Mouse (Mus musculus) heart, embryonic 13.5 days (tissue): ENCODE measurements around the gene Mia. TPM values are rescaled to one million over a fixed set of nuclear protein-coding genes. Genes with fewer than 3 reads are reported as not detected.

Experiments used
- ATAC-seq: fragments of 200-750 bp; cut with Nextera tagmentation; 2 replicates; pipeline ENCODE4 v1.8.0; 2017; ENCODE audit warnings: moderate TSS enrichment; ENCODE audit not compliant: insufficient number of reproducible peaks, low FRiP score, low TSS enrichment; ENCODE audit errors: extremely low read depth
- H3K27ac ChIP-seq: fragments of 300-500 bp; sonication (generic); replicated peaks from 2 replicates; pipeline ENCODE4 v1.5.1; 2015; ENCODE audit warnings: moderate library complexity, mild to moderate bottlenecking, inconsistent platforms
- H3K27me3 ChIP-seq: fragments of 300-500 bp; sonication (generic); replicated peaks from 2 replicates; pipeline ENCODE4 v1.6.1; 2015; ENCODE audit warnings: mild to moderate bottlenecking, inconsistent platforms
- H3K36me3 ChIP-seq: fragments of 300-500 bp; sonication (generic); 2 replicates; pipeline ENCODE4 v1.6.1; 2015; ENCODE audit warnings: mild to moderate bottlenecking, inconsistent platforms
- H3K4me1 ChIP-seq: fragments of 300-500 bp; sonication (generic); 2 replicates; pipeline ENCODE4 v1.6.1; 2015; ENCODE audit warnings: inconsistent platforms
- H3K4me2 ChIP-seq: fragments of 300-500 bp; sonication (generic); 2 replicates; pipeline ENCODE4 v1.6.1; 2015; ENCODE audit warnings: inconsistent platforms, mild to moderate bottlenecking, moderate library complexity
- H3K4me3 ChIP-seq: fragments of 300-500 bp; sonication (generic); 2 replicates; pipeline ENCODE4 v1.5.1; 2015; ENCODE audit warnings: moderate library complexity, mild to moderate bottlenecking, inconsistent platforms
- H3K9ac ChIP-seq: fragments of 300-500 bp; sonication (generic); 2 replicates; pipeline ENCODE4 v1.6.1; 2015; ENCODE audit warnings: inconsistent platforms, mild to moderate bottlenecking, moderate library complexity
- H3K9me3 ChIP-seq: fragments of 300-500 bp; sonication (generic); 2 replicates; pipeline ENCODE4 v1.6.1; 2016; ENCODE audit warnings: inconsistent platforms
- WGBS: fragments of 180-500 bp; shearing (Covaris S2); methylation state at CpG from one replicate; pipeline ENCODE4 v1.1.7; 2015; ENCODE audit warnings: mixed read lengths; 5-methylcytosine and 5-hydroxymethylcytosine counted together
- polyA plus RNA-seq: library from polyadenylated mRNA; unstranded; fragments of >200 nt; fragmentation: Nextera tagmentation; extraction: Ambion mirVana; gene quantifications from 2 replicates; pipeline ENCODE4 v1.2.1, GENCODE M21; 2015

Gene Mia
- polyA plus RNA-seq, 1 experiment from 2014 or later: 4.8 TPM

DNA sequence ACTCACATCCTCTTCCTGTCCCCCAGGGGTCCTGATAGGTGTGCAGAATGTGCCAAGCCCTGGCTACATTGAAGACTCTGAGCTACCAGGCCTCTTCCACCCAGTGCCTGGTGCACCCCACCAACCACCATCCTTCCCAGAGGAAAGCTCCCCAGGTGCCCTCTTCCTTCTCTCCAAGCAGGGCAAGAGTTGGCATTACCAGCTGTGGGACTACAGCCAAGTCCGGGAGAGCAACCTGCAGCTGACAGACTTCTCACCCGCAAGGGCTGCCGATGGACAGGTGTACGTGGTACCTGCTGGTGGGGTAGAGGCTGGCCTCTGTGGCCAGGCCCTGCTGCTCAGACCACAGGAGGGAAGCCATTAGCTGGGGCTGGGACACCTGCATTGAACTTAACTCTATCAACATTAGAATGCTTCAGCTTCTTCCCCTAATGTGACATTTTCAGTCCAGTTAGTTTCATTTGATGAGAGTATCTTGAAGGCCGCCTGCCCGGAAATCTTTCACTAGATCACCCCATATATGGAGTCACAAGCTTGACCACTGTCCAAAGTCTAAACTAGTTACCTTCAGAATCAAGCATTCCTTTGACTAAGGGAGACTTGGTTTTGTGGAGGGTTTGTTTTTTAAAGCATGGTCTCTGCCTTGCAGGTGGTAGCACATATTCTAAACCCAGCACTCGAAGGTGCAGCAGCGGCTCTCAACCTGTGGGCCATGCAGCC lies 22.9 kb upstream of the Mia start:
- ATAC-seq: no peak
- Histone ChIP-seq H3K4me2 (no peak overlapping the region), H3K9me3 (no peaks in the 10 kb centered on the region), H3K36me3 (peaks cover 73% of the 10 kb centered on the region), H3K27me3 (no peaks in the 10 kb centered on the region), H3K4me1 (no peaks in the 10 kb centered on the region), H3K9ac (no peak overlapping the region), H3K27ac (no peak overlapping the region), H3K4me3 (no peak overlapping the region)
- 92% methylated on average over 8 of the region's 8 CpGs for WGBS

DNA sequence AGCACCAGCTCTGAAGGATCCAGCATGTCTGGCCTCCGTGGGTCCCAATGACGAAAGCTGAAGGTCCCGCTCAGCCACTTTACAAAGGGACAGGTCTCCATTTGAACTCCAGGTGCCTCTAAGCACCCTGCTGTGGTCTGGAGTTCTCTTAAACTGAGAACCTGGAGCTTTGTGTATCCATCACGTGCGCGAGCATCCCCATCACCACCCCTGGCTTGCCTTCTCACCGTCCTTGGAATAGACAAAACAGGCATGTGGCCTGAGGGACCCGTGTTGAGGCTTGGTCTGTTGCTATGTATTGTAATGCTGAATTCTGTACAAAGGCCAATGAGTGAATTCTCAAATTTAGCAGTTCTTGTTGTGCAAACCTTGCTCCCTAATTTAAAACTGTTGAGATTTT lies 17.8 kb upstream of the Mia start:
- peaks cover 53% of the 10 kb centered on the region for H3K36me3 ChIP-seq
- ATAC-seq: no peak
- no peaks in the 10 kb centered on the region for H3K9me3 ChIP-seq
- H3K4me3 ChIP-seq: no peak overlapping the region
- no peak overlapping the region for H3K4me2 ChIP-seq
- H3K27ac ChIP-seq: no peak overlapping the region
- H3K9ac ChIP-seq: no peak overlapping the region
- H3K27me3 ChIP-seq: no peaks in the 10 kb centered on the region
- peaks cover 13% of the 10 kb centered on the region for H3K4me1 ChIP-seq
- WGBS: 90% methylated on average over 8 of the region's 8 CpGs

- Histone ChIP-seq H3K4me2 (no peak overlapping the region), H3K9ac (no peak overlapping the region), H3K36me3 (peaks cover 53% of the 10 kb centered on the region), H3K27ac (no peak overlapping the region), H3K9me3 (no peaks in the 10 kb centered on the region), H3K27me3 (no peaks in the 10 kb centered on the region), H3K4me1 (peaks cover 18% of the 10 kb centered on the region), H3K4me3 (no peak overlapping the region)
- ATAC-seq: no peak
Observed at GRCm38 (mm10) chr7:27198355-27198754, 17.4 kb upstream of the Mia start.

- ATAC-seq: no peak
- WGBS: 85% methylated on average over 8 of the region's 8 CpGs
- H3K4me1 ChIP-seq: peaks cover 19% of the 10 kb centered on the region
- no peaks in the 10 kb centered on the region for H3K27me3 ChIP-seq
- no peaks in the 10 kb centered on the region for H3K9me3 ChIP-seq
- 0 out of 2 replicates have a peak overlapping the region, but pooled peaks have one; percentile 19 for H3K9ac ChIP-seq
- H3K27ac ChIP-seq: no peak overlapping the region
- H3K4me2 ChIP-seq: no peak overlapping the region
- peaks cover 53% of the 10 kb centered on the region for H3K36me3 ChIP-seq
- H3K4me3 ChIP-seq: no peak overlapping the region
Observed at GRCm38 (mm10) chr7:27197634-27198033, 16.7 kb upstream of the Mia start.

GRCm38 (mm10) chr7:27197136-27197535 lies 16.2 kb upstream of the Mia start:
- ATAC-seq: no peak
- Histone ChIP-seq H3K4me3 (no peak overlapping the region), H3K27ac (no peak overlapping the region), H3K4me2 (no peak overlapping the region), H3K9me3 (no peaks in the 10 kb centered on the region), H3K4me1 (peaks cover 19% of the 10 kb centered on the region), H3K9ac (no peak overlapping the region), H3K27me3 (no peaks in the 10 kb centered on the region), H3K36me3 (peaks cover 53% of the 10 kb centered on the region)
- WGBS: 81% methylated on average over 3 of the region's 3 CpGs

DNA sequence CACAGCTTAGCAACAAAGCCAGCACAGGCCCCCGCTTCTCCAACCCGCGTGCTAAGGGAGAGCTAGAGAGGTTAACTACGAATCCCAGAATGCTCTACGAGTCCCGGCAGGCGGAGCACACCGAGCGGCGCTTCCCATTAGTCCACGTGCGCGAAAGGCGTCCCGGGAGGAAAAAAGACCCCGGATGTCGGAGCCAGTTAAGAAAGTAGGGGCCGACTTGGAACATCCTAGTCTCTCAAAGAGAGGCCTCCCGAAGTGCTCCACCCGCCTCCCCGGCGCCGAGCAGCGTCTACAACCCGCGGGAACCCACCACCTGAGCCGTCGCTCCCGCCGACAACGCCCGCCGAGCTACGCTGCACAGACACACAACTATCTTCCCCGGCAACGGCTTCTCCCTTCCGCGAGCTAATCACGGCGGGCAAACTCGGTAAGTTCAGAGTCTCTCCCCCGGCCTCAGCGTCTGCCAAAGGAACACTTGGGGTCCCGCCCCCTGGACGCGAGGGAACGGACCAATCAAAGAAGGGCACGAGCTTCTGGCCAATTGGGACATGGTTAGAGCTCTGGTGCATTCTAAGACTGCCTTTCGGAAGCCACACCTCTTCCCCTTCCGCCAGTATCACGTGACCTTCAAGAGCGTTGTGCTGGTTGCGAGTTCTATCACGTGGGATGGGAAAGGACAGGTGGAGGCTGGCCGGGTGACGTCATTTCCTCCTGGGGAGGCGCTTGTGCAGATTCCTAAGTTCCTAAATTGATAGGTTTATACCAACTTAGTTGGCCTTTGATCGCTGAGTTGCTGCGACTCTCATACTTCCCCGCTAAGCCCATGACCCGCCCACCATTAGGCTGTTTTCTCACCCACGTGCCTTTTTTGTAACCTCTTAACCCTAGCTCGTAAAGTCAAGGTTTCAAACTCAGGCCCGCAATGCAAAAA lies 15.0 kb upstream of the Mia start, which contains the start of the genes BC024978 and Snrpa:
BC024978 (plus strand) TSS at position 101 of the 931 bp plus-strand sequence.
Snrpa (minus strand) TSS at position 591 of the 931 bp plus-strand sequence.
- peak; percentile 97 for ATAC-seq
- peak within 1 kb of the TSS; percentile 77 for H3K4me3 ChIP-seq
- H3K4me2 ChIP-seq: peak within 1 kb of the TSS; percentile 90
- H3K27me3 ChIP-seq: no peaks in the 10 kb centered on the region
- H3K4me1 ChIP-seq: peaks cover 19% of the 10 kb centered on the region
- peaks cover 55% of the 10 kb centered on the region for H3K36me3 ChIP-seq
- peak within 1 kb of the TSS; percentile 93 for H3K9ac ChIP-seq
- H3K27ac ChIP-seq: peak within 1 kb of the TSS; percentile 99
- WGBS: under 1% methylated on average over 64 of the region's 64 CpGs
- H3K9me3 ChIP-seq: no peaks in the 10 kb centered on the region

DNA sequence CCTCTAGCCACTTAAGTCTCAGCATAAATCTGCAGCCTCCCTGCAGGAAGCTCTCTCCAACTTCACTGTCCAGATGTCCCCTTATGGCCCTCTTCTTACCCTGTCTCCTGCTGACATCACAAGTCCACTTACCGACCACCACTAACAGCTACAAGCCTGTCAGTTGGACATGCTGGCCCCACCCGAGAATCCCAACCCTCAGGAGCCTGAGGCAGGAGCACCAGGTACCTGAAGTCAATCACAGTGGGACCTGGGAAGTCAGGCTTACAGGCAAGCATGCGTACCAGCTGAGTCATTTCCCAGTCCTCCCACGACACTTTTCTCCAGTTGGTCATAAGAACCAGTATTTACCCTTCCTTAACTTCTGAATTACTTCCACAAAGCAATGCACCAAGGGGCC lies 12.8 kb upstream of the Mia start:
- H3K4me2 ChIP-seq: peak overlapping the region; percentile 18; the same call in 1 of the 2 replicates
- ATAC-seq: no peak
- H3K9ac ChIP-seq: peak overlapping the region; percentile 38; the same call in 1 of the 2 replicates
- 77% methylated on average over 4 of the region's 4 CpGs for WGBS
- H3K27ac ChIP-seq: no peak overlapping the region
- H3K27me3 ChIP-seq: no peaks in the 10 kb centered on the region
- peaks cover 19% of the 10 kb centered on the region for H3K4me1 ChIP-seq
- H3K4me3 ChIP-seq: 0 out of 2 replicates have a peak overlapping the region, but pooled peaks have one; percentile 4
- peaks cover 73% of the 10 kb centered on the region for H3K36me3 ChIP-seq
- H3K9me3 ChIP-seq: no peaks in the 10 kb centered on the region

GRCm38 (mm10) chr7:27192434-27192833 lies 11.5 kb upstream of the Mia start:
- WGBS: 93% methylated on average over 5 of the region's 5 CpGs
- no peak overlapping the region for H3K4me3 ChIP-seq
- H3K9ac ChIP-seq: no peak overlapping the region
- H3K27me3 ChIP-seq: no peaks in the 10 kb centered on the region
- peaks cover 19% of the 10 kb centered on the region for H3K4me1 ChIP-seq
- no peak for ATAC-seq
- H3K36me3 ChIP-seq: peaks cover 77% of the 10 kb centered on the region
- no peak overlapping the region for H3K27ac ChIP-seq
- no peaks in the 10 kb centered on the region for H3K9me3 ChIP-seq
- no peak overlapping the region for H3K4me2 ChIP-seq

DNA sequence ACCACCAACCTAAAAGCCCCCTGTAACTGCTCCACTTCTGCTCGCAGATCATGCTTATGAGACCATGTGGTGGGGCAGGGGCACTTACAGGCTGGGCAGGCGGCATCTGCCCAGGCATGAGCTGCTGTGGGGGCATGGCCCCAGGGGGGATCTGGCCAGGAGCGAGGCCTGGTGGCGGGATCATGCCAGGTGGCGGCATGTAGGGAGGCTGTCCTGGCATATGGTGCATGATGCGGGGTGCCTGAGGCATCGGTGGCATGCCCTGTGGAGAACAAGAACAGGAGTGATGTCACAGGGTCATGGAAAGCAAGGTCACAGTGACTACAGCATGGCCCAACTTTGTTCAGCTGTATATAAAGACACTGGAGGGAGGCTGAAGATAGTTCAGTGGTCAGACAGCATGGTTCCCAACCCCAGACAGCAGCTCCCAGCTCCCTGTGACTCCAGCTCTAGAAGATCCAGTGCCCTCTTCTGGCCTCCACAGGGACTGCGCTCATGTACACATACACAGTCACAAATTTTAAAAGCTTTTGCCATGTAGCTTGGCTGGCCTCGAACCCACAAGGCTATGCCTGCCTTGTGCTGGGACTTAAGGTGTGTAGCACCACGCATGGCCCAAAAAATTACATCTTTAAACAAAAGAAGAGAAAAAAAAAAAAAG lies 8.4 kb upstream of the Mia start:
- no peak for ATAC-seq
- peaks cover 100% of the 10 kb centered on the region for H3K36me3 ChIP-seq
- WGBS: 94% methylated on average over 10 of the region's 10 CpGs

DNA sequence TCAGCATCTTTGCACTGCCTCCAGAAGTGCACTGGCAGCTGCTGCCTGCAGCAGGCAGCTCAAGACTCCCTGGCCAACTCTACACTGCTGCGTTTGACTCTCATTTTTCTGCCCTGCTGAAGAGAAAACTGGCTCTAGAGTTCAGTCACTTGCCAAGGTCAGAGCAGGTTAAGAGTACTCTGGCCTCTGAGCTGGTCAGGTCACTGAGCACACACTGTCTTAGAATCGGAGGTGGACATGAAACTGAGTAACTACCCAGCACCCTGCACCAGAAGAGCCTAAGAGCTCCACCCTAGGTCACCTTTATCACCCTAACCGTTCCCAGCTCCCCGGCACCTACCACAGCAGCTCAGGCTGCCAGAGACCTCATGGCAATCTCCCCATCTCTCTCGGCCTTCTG lies 5.0 kb upstream of the Mia start:
- Histone ChIP-seq H3K4me1 (no peaks in the 10 kb centered on the region), H3K27me3 (no peaks in the 10 kb centered on the region), H3K9me3 (no peaks in the 10 kb centered on the region), H3K36me3 (peaks cover 79% of the 10 kb centered on the region), H3K9ac (no peak overlapping the region), H3K27ac (no peak overlapping the region), H3K4me3 (no peak overlapping the region), H3K4me2 (no peak overlapping the region)
- ATAC-seq: no peak
- 81% methylated on average over 5 of the region's 5 CpGs for WGBS

More for the DNA sequence above, 8.4 kb upstream of the Mia start:
- Histone ChIP-seq H3K27ac (no peak overlapping the region), H3K4me2 (no peak overlapping the region), H3K9me3 (no peaks in the 10 kb centered on the region), H3K4me1 (peaks cover 10% of the 10 kb centered on the region), H3K27me3 (no peaks in the 10 kb centered on the region), H3K9ac (no peak overlapping the region), H3K4me3 (no peak overlapping the region)

DNA sequence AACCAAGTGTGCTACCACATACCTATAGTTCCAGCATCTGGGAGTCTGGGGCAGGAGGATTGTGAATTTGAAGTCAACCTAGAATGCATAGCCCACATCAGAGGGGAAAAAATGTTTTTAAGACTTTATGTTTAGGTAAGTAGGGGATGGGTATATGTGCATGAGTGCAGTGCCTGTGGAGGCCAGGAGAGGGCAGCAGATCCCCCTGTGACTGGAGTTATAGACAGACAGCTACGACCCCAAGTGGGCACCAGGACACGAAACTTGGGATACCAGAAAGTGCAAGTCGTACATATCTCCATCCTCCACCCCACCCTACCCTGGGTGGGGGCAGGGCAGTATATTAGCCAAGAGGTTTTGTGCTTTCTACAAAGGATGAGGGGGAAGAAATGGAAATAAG lies 4.0 kb upstream of the Mia start:
- Histone ChIP-seq H3K9me3 (no peaks in the 10 kb centered on the region), H3K36me3 (peaks cover 69% of the 10 kb centered on the region), H3K9ac (no peak overlapping the region), H3K27ac (no peak overlapping the region), H3K27me3 (no peaks in the 10 kb centered on the region), H3K4me2 (no peak overlapping the region), H3K4me3 (no peak overlapping the region), H3K4me1 (peaks cover 8% of the 10 kb centered on the region)
- no peak for ATAC-seq
- 58% methylated on average over 3 of the region's 3 CpGs for WGBS
